Mouse (Mus musculus) megakaryocyte, embryonic 14.5 days (primary cell): ENCODE measurements around the gene Hoxa6. TPM values are rescaled to one million over a fixed set of nuclear protein-coding genes. Genes with fewer than 3 reads are reported as not detected.

Experiments
- H3K27me3 ChIP-seq: replicated peaks from 2 replicates; pipeline ENCODE3; 2012; ENCODE audit warnings: inconsistent platforms
- H3K36me3 ChIP-seq: replicated peaks from 2 replicates; pipeline ENCODE3; 2012; ENCODE audit warnings: low read length, inconsistent platforms, mixed read lengths
- H3K4me1 ChIP-seq: 2 replicates; pipeline ENCODE4 v1.6.1; 2012; ENCODE audit warnings: inconsistent platforms
- H3K4me3 ChIP-seq: replicated peaks from 2 replicates; pipeline ENCODE3; 2012; ENCODE audit warnings: moderate library complexity, mild to moderate bottlenecking, inconsistent platforms
- H3K9me3 ChIP-seq: 2 replicates; pipeline ENCODE4 v1.6.1; 2012; ENCODE audit warnings: inconsistent platforms
- FLI1 ChIP-seq: IDR thresholded peaks from 2 replicates; pipeline ENCODE4 v1.6.1; 2012; ENCODE audit warnings: low read length, inconsistent platforms, mixed read lengths
- GATA1 ChIP-seq: IDR thresholded peaks from 3 replicates; pipeline ENCODE4 v1.6.1; 2012; ENCODE audit warnings: mixed read lengths, low read length, inconsistent platforms, borderline replicate concordance
- polyA plus RNA-seq: library from polyadenylated mRNA; stranded (reverse); fragments of >175 nt; gene quantifications from 2 replicates; pipeline ENCODE4 v1.2.3, GENCODE M21; 2012; ENCODE audit warnings: low replicate concordance; ENCODE audit not compliant: insufficient read depth

Hoxa6 gene
- polyA plus RNA-seq, 1 experiment = not detected

DNA sequence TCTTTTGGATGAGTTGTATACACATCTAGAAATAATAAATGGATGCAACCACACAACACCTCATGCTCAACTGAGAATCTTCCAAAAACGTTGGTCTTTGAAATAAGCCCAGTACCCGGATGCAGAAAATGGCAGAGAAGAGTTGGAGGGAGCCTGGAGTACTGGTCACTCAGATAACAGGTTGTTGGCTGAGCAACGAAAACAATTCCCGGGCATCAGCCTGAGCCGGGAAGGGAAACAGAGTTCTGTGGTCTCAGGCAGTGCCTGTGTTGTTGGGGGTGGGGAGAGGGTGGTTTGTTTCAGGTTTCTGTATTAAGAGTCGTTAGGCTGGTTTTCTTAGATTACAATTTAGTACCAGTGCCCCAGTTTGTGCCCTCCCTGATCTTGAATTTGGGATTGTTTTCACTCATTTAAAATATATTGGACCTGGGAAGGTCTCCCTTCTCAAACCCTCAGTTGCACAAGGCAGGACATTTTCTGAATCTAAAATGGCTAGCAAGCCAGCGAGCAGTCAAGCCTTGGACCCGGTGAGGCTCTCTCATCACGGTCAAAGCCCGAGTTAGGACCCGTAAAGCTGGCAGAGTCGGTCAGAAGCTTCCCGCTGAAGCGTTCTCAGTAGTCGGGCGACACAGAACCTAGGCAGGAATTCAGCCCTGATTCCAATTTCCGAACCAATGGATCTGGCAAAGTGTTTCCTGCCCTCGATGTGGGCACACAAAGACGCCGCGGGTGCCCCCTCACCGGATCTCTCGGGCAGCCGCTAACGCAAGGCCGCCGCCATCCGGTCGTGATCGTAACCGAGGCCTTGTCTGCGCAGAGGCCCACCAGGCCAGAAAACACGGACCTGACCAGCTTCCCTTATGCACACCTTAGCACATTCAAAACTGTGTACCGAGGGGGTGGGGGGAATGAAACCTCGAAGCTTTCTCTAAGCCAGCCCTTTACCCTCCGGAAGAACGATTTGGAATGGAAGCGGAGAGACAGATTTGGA, 20.2 kb upstream of the Hoxa6 start:
- Histone ChIP-seq H3K27me3 (peaks cover 96% of the 10 kb centered on the region), H3K9me3 (no peaks in the 10 kb centered on the region), H3K36me3 (no peaks in the 10 kb centered on the region), H3K4me1 (peaks cover 78% of the 10 kb centered on the region), H3K4me3 (peak overlapping the region; percentile 90)
- no peak for TF ChIP-seq FLI1
- no peak for TF ChIP-seq GATA1

DNA sequence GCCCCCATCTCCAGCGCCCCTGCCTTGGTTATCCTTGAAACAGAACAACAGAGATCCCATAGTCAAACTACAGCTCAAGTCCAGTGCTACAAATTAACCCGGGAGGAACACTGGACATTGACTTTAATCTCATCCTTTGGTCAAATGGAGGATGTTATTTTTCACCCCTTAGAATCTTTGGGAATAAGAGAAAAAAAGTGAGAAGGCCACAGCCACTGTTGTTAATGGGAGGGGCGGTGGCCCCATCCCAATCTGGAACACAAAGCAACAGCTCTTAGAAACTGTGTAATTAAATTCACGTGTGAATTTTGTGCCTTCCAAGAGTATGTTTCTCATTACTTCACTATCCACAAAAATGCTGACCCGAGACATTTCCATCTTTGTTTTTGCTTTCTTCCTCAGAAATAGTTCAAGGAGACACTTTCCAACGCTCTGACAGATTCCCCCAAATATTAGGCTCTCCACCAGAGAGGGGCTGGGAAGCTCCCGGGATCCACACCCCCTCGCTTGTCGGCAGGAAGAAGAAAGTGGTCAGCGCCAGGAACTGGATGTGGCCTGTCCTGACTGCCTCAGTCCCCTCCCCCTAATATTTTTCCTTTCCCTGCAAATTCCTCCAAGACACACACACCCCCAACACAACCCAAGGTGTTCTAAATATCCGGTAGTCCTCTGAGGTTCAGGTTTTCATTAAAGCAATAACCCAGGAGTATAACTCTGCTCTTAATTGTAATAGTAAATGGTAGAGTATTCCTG, 19.1 kb upstream of the Hoxa6 start:
- no peak for TF ChIP-seq GATA1
- TF ChIP-seq FLI1 = no peak
- no peaks in the 10 kb centered on the region for H3K9me3 ChIP-seq
- H3K36me3 ChIP-seq = no peaks in the 10 kb centered on the region
- peaks cover 93% of the 10 kb centered on the region for H3K27me3 ChIP-seq
- peak overlapping the region; percentile 53 for H3K4me3 ChIP-seq
- H3K4me1 ChIP-seq = peaks cover 69% of the 10 kb centered on the region

DNA sequence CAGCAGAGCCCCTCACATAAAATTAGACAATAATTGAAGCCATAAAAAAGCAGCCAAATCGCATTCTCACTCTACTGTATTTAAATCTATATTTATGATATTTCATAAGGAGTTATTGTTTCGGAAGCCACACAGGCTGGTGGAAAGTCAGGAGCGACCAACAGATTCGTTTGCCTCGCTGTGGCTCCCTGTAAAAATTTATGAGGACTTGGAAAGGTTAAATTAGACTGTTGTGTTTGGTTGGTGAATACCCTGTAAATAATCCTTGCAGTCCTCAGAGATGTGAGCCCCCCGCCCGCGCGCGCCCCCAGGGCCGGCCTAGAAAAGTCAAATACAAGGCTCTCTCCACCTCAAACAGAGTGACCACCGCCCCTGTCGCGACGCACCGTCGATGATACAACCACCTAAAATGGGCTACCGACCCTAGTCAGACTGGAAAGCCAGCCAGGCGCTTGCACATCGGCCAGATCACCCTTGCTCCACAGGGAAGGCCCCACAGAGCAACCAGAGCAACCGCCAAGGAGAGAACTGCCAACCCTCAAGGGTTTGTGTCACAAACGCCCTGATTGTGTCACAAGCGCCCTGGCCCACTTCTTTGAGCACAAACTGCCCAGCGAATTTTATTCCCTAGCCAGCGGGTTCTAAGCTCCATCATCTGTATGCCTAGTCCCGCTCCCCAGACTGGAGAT, 18.2 kb upstream of the Hoxa6 start:
- Histone ChIP-seq H3K4me1 (peaks cover 69% of the 10 kb centered on the region), H3K4me3 (peak overlapping the region; percentile 91), H3K27me3 (peaks cover 93% of the 10 kb centered on the region), H3K36me3 (no peaks in the 10 kb centered on the region), H3K9me3 (no peaks in the 10 kb centered on the region)
- TF ChIP-seq FLI1 (no peak), GATA1 (no peak)

DNA sequence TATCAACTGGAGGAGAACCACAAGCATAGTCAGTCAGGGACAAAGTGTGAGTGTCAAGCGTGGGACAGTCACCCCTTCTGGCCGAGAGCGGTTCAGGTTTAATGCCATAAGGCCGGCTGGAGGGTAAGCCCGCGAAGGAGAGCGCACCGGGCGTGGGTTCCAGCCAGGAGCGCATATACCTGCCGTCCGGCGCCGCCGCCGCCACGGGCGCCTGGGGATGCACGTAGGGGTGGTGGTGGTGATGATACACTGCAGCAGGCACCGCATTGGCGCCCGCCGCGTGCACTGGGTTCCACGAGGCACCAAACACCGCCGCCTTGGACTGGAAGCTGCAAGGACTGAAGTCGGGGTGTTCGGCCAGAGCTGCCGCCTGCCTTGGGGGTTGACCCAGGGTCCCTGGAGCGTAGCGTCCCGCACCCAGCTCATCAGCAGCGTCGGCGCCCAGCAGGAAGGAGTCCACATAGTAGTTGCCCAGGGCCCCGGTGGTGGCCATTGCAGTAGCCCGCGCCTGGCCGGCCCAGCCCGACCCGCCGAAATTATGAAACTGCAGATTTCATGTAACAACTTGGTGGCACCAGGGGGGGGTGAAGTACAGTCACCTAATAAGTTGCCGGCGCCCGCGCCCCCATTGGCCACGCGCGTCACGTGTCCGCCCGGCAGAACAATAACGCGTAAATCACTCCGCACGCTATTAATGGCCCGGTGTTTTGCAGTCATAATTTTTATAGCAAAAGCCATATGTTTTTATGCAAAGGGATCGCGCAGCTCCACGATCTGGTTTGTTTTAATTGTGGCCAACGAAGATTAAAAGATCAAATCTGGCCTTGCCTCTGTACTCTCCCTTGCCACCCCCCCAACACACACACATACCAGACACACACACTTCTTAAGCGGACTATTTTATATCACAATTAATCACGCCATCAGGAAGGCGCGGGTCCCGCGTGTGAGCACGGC, 17.4 kb upstream of the Hoxa6 start:
- peaks cover 76% of the 10 kb centered on the region for H3K4me1 ChIP-seq
- peak overlapping the region; percentile 91 for H3K4me3 ChIP-seq
- H3K36me3 ChIP-seq = no peaks in the 10 kb centered on the region
- TF ChIP-seq GATA1 (no peak), FLI1 (no peak)
- H3K27me3 ChIP-seq = peaks cover 93% of the 10 kb centered on the region
- H3K9me3 ChIP-seq = no peaks in the 10 kb centered on the region

GRCm38 (mm10) chr6:52224895-52225611, 16.5 kb upstream of the Hoxa6 start:
- Histone ChIP-seq H3K27me3 (peaks cover 93% of the 10 kb centered on the region), H3K4me3 (peak overlapping the region; percentile 91), H3K9me3 (no peaks in the 10 kb centered on the region), H3K4me1 (peaks cover 76% of the 10 kb centered on the region), H3K36me3 (no peaks in the 10 kb centered on the region)
- TF ChIP-seq FLI1 = no peak
- TF ChIP-seq GATA1 = no peak

DNA sequence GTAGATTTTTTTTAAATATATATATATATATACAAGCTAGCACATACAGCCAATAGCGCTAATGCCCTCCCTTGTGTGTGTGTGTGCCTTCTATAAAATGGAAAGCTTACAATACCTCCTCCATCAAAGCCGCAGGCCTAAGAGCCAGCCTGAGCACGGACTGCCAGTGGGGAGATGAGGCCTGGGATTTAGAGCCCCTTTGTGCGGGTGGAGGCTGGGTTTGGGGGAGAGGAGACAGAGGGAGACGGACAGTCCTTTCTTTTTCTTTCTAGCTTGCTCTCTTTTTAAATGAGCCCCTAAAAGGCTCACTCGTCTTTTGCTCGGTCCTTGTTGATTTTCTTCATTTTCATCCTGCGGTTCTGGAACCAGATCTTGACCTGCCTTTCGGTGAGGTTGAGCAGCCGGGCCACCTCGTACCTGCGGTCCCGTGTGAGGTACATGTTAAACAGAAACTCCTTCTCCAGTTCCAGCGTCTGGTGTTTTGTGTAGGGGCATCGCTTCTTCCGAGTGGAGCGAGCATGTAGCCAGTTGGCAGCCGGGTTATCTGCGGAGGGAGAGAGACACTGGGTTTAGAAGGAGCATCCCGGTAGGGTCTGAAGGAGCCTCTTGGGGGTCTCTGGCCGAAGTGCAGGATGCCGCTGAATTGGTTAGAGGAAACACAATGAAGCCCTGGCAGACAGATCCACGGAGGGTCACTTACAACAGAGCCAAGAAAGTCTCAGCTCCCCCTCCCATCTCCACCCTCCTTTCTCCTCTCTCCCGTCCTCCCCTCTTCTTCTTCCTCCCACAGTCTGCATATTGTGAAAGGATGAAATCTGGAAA, 15.6 kb upstream of the Hoxa6 start:
- H3K36me3 ChIP-seq = no peaks in the 10 kb centered on the region
- no peak for TF ChIP-seq FLI1
- H3K27me3 ChIP-seq = peaks cover 94% of the 10 kb centered on the region
- H3K9me3 ChIP-seq = no peaks in the 10 kb centered on the region
- peak overlapping the region; percentile 91 for H3K4me3 ChIP-seq
- H3K4me1 ChIP-seq = peaks cover 72% of the 10 kb centered on the region

- H3K27me3 ChIP-seq = peaks cover 95% of the 10 kb centered on the region
- H3K4me1 ChIP-seq = peaks cover 73% of the 10 kb centered on the region
- H3K36me3 ChIP-seq = no peaks in the 10 kb centered on the region
- TF ChIP-seq FLI1 = no peak
- TF ChIP-seq GATA1 = no peak
- H3K4me3 ChIP-seq = peak overlapping the region; percentile 38
- H3K9me3 ChIP-seq = no peaks in the 10 kb centered on the region
These were observed 14.2 kb upstream of the Hoxa6 start for GRCm38 (mm10) chr6:52222729-52223128.

GRCm38 (mm10) chr6:52221993-52222685, 13.6 kb upstream of the Hoxa6 start:
- Histone ChIP-seq H3K4me1 (peaks cover 78% of the 10 kb centered on the region), H3K36me3 (no peaks in the 10 kb centered on the region), H3K27me3 (peaks cover 95% of the 10 kb centered on the region), H3K4me3 (peak overlapping the region; percentile 94), H3K9me3 (no peaks in the 10 kb centered on the region)
- TF ChIP-seq FLI1 (no peak), GATA1 (no peak)
